Mouse (Mus musculus): ENCODE measurements around the gene Rbbp9.

Rbbp9 gene

DNA sequence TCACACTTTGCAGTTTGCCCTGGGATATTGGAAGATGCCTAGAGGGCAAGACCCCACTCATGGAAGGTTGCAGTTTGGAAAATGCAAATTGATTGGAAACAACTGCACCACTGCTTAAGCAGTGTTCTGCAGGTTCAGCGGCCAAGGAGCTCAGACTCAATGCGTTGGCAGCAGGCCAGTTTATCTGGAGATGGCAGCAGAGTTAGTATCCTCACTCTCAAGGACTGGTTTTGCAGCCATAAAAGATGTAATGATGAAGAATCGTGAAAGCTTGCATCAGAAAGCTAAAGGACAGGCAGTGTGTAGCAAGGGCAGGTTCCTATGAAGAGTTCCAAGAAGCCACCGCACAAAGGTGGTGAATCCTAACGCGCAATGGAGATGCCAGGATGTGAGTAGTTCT, 48.5 kb downstream of the Rbbp9 start:
- no peak for DNase-seq (ENCODE audit: low spot score)
